Mouse (Mus musculus) cerebellum, adult 2 months (tissue): ENCODE data around the gene Wfdc8. TPM values are rescaled to one million over a fixed set of nuclear protein-coding genes. Genes with fewer than 3 reads are reported as not detected.

Experiments used
- DNase-seq, 2 experiments: peaks; one replicate each; pipeline ENCODE4 v3.0.0; 2021
- H3K27ac ChIP-seq: fragments of 200-500 bp; 2 replicates; pipeline ENCODE4 v1.5.1; 2012; ENCODE audit warnings: low read length, control low read depth, inconsistent platforms; ENCODE audit not compliant: insufficient read depth
- H3K27me3 ChIP-seq: fragments of 200-500 bp; 2 replicates; pipeline ENCODE4 v1.6.1; 2012; ENCODE audit warnings: inconsistent platforms, mild to moderate bottlenecking, low read length, moderate library complexity; ENCODE audit not compliant: control insufficient read depth, insufficient read depth
- H3K4me1 ChIP-seq: fragments of 200-500 bp; 2 replicates; pipeline ENCODE4 v1.6.1; 2011; ENCODE audit warnings: low read length; ENCODE audit not compliant: control insufficient read depth, insufficient read depth
- H3K4me3 ChIP-seq: fragments of 200-500 bp; replicated peaks from 2 replicates; pipeline ENCODE3; 2011; ENCODE audit warnings: mild to moderate bottlenecking, low read depth, low read length, control low read depth; ENCODE audit not compliant: insufficient read depth
- CTCF ChIP-seq: fragments of 200-500 bp; IDR thresholded peaks from 2 replicates; pipeline ENCODE4 v1.5.1; 2011; ENCODE audit warnings: low read depth, mild to moderate bottlenecking, control low read depth, low read length, moderate library complexity, borderline replicate concordance; ENCODE audit not compliant: insufficient read depth
- POLR2A ChIP-seq: fragments of 200-500 bp; IDR thresholded peaks from 2 replicates; pipeline ENCODE4 v1.6.1; 2011; ENCODE audit warnings: low read length, control low read depth, borderline replicate concordance; ENCODE audit not compliant: insufficient read depth
- WGBS: fragments of 180-500 bp; shearing (Covaris S2); methylation state at CpG from one replicate; pipeline ENCODE4 v1.1.7; 2018; 5-methylcytosine and 5-hydroxymethylcytosine counted together
- polyA plus RNA-seq: library from polyadenylated mRNA; depleted of rRNA; stranded (reverse); fragments of >200 nt; gene quantifications from 2 replicates; pipeline ENCODE4 v1.2.3, GENCODE M21; 2012; rRNA removed

Gene Wfdc8
- polyA plus RNA-seq, 1 experiment, result not detected

DNA sequence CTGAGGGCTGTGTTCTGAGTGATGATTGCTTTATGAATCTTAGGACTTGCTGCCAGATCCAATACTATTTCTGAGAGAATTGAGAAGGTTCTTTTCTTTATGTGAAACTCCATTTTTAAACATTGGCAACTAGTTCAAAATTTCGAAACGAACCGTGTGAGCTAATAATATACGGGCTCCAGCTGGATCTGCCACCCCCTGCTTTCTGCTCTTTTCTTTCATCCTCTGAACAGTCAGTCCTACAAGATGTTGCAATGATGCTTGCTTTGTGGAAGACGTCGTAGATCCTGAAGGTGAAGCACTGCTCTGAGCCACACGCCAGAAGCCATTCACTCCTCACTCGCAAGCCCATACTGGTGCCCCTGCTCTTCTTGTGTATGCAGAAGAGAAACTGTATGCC, 55.0 kb downstream of the Wfdc8 start:
- H3K27ac ChIP-seq, result no peak overlapping the region
- TF ChIP-seq POLR2A, result no peak
- TF ChIP-seq CTCF, result no peak
- H3K27me3 ChIP-seq, result peaks cover 3% of the 10 kb centered on the region; the same call in 1 of the 2 replicates
- H3K4me1 ChIP-seq, result no peaks in the 10 kb centered on the region; the same call in 1 of the 2 replicates
- DNase-seq, result no peak
- WGBS, result 79% methylated on average over 8 of the region's 8 CpGs
- no peak overlapping the region for H3K4me3 ChIP-seq

DNA sequence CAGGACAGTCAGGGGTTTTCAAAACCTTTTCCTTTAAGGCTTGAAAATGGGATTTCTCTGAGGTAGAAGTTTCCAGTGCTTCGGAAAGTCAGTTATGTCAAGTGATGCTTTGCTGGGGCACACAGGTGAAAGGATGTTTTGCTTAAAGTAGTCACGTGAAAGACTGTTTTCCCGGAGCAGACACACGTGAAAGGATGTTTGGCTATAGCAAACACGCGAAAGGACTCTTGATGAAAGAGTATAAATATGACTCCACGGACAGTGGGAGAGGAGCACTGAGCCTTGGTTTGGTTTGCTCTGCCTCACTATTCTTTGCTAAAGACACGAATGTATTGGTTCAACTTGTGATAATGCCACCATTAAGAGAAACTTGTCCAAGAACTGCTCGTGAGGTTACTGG, 61.9 kb downstream of the Wfdc8 start:
- 86% methylated on average over 9 of the region's 9 CpGs for WGBS
- Histone ChIP-seq H3K4me1 (no peaks in the 10 kb centered on the region), H3K27ac (no peak overlapping the region), H3K4me3 (no peak overlapping the region), H3K27me3 (no peaks in the 10 kb centered on the region)
- DNase-seq, result no peak
- no peak for TF ChIP-seq CTCF
- no peak for TF ChIP-seq POLR2A

DNA sequence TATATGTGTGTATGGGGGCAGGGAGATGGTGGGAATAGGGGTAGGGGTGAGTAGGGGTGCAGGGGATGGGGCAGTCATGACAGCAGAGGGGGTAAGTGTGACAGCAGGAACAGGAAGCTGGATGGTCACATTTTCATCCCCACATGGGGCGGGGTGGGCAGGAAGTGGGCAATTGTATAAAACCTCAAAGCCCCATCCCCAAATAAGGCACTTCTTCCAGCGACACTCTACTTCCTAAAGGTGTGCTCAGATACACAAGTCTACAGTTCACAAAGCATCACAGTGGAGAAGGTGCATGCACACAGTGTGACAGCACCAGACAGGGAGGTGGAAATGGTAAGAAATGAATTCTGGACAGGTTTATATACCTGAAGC, 62.5 kb downstream of the Wfdc8 start:
- no peak for TF ChIP-seq POLR2A
- TF ChIP-seq CTCF, result no peak
- Histone ChIP-seq H3K4me1 (no peaks in the 10 kb centered on the region), H3K27me3 (no peaks in the 10 kb centered on the region), H3K27ac (no peak overlapping the region), H3K4me3 (no peak overlapping the region)
- DNase-seq, result no peak
- WGBS, result 86% methylated on average over 2 of the region's 2 CpGs

DNA sequence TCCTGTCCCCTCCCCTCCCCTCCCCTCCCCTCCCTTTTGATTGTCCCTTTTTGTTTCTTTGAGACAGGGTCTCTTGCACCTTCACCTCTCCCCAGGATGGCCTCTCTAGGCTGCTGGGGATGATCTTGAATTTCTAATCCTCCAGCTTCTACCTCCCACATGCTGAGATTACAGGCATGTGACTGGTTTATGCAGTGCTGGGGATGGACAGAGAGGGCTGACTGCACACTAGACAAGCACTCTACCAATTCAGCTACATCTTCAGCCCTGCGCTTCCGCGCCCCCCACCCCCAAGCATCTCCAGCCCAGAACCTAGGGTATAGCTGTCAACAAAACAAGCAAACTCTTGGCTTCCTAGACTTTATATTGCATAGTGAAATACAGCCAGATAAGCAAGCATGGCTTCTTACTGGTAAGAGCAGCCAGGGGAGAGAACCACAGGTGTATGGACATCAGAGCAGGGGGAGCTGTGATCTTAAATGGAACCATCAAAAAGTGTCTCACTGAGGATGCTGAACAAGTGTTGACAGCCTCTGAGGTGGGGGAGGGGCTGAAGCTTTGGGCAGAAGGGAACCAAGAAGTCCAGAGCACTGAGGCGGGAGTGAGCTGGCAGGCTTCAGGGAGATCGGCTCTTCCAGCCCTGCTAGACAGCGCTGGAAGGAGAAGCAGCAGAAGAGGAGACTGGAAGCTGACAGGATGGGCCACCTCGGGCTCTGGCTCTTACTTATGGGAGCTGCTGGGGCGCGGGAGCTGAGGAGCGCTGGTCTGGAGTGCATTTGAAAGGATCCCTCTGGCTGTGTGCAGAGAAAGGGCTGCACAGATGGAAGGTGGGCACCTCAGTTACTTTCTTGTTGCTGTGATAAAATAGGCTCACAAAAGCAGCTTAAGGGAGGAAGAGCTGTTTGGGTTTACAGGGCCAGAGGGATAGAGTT, 63.2 kb downstream of the Wfdc8 start:
- no peaks in the 10 kb centered on the region for H3K27me3 ChIP-seq
- H3K4me1 ChIP-seq, result no peaks in the 10 kb centered on the region
- WGBS, result 14% methylated on average over 10 of the region's 10 CpGs
- H3K27ac ChIP-seq, result no peak overlapping the region
- no peak for DNase-seq
- H3K4me3 ChIP-seq, result no peak overlapping the region
- TF ChIP-seq POLR2A (no peak), CTCF (no peak)

DNA sequence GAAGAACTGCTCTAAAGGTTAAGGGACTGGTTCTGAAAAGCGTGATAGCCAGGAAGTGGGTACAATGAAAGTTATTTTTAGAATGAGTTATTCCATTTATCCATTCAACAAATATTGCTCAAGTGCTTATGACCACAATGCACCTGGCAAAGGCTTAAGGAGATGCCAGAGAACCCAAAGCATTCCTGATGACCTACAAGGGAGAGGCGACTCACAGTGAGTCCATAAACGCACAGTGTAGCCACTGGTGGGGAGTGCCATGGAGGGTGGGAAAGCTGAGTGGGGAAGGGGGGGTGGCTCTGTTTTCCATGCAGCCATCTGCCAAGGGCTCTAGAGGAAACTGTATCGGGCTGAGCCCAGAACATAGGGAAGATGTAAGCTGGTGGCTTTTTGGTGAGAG, 64.1 kb downstream of the Wfdc8 start:
- Histone ChIP-seq H3K4me1 (no peaks in the 10 kb centered on the region), H3K27me3 (no peaks in the 10 kb centered on the region), H3K27ac (no peak overlapping the region), H3K4me3 (no peak overlapping the region)
- no peak for DNase-seq
- 41% methylated on average over 4 of the region's 4 CpGs for WGBS
- TF ChIP-seq CTCF (no peak), POLR2A (no peak)

Other genes starting within 250 kb of the Wfdc8 start
- gene Slpi, start 224.5 kb downstream of the Wfdc8 start, polyA plus RNA-seq, result 0.80 TPM in 1 of 2 replicates, not detected in the other
- gene Rbpjl, start 210.5 kb downstream of the Wfdc8 start, polyA plus RNA-seq, result 0.34 and 0.36 TPM in 2 replicates
- 5.5 and 5.9 TPM in 2 replicates for gene Matn4, start 208.5 kb downstream of the Wfdc8 start, polyA plus RNA-seq
- 65.7 and 69.5 TPM in 2 replicates for gene Sdc4, start 169.7 kb downstream of the Wfdc8 start, polyA plus RNA-seq
- 73.7 and 75.4 TPM in 2 replicates for gene Sys1, start 156.7 kb downstream of the Wfdc8 start, polyA plus RNA-seq
- gene Gm20458, start 152.7 kb downstream of the Wfdc8 start, polyA plus RNA-seq, result 16.7 and 21.0 TPM in 2 replicates
- not detected in 2 replicates for gene Trp53tg5, start 139.9 kb downstream of the Wfdc8 start, polyA plus RNA-seq
- gene Dbndd2, start 127.5 kb downstream of the Wfdc8 start, polyA plus RNA-seq, result 428 and 462 TPM in 2 replicates
- gene Pigt, start 116.1 kb downstream of the Wfdc8 start, polyA plus RNA-seq, result 103 and 109 TPM in 2 replicates
- gene Wfdc2, start 51.2 kb downstream of the Wfdc8 start, polyA plus RNA-seq, result 0.87 and 2.1 TPM in 2 replicates
- gene Spint3, start 40.2 kb downstream of the Wfdc8 start, polyA plus RNA-seq, result not detected in 2 replicates
- gene Wfdc6a, start 28.2 kb downstream of the Wfdc8 start, polyA plus RNA-seq, result 0.24 TPM in 1 of 2 replicates, not detected in the other
- not detected in 2 replicates for gene Eppin, start 20.0 kb downstream of the Wfdc8 start, polyA plus RNA-seq
- gene Wfdc6b, start 104 bp downstream of the Wfdc8 start, polyA plus RNA-seq, result 0.11 and 0.20 TPM in 2 replicates
- not detected in 2 replicates for gene Wfdc16, start 25.2 kb upstream of the Wfdc8 start, polyA plus RNA-seq
- gene Wfdc10, start 42.4 kb upstream of the Wfdc8 start, polyA plus RNA-seq, result not detected in 2 replicates
- not detected in 2 replicates for gene Wfdc9, start 43.0 kb upstream of the Wfdc8 start, polyA plus RNA-seq
- gene Wfdc11, start 60.5 kb upstream of the Wfdc8 start, polyA plus RNA-seq, result not detected in 2 replicates
- not detected in 2 replicates for gene Wfdc13, start 71.5 kb upstream of the Wfdc8 start, polyA plus RNA-seq
- not detected in 2 replicates for gene Spint4, start 84.9 kb upstream of the Wfdc8 start, polyA plus RNA-seq
- gene Spint5, start 101.7 kb upstream of the Wfdc8 start, polyA plus RNA-seq, result not detected in 2 replicates
- gene Wfdc3, start 132.3 kb upstream of the Wfdc8 start, polyA plus RNA-seq, result 0.84 and 0.93 TPM in 2 replicates
- gene Dnttip1, start 132.4 kb upstream of the Wfdc8 start, polyA plus RNA-seq, result 43.1 and 44.3 TPM in 2 replicates
- gene Ube2c, start 156.3 kb upstream of the Wfdc8 start, polyA plus RNA-seq, result 0.55 and 1.0 TPM in 2 replicates
- gene Tnnc2, start 166.3 kb upstream of the Wfdc8 start, polyA plus RNA-seq, result 0.57 and 0.62 TPM in 2 replicates
- 70.7 and 70.8 TPM in 2 replicates for gene Snx21, start 172.2 kb upstream of the Wfdc8 start, polyA plus RNA-seq
- 36.5 and 39.3 TPM in 2 replicates for gene Acot8, start 191.3 kb upstream of the Wfdc8 start, polyA plus RNA-seq
- gene Zswim3, start 191.5 kb upstream of the Wfdc8 start, polyA plus RNA-seq, result 7.6 and 8.1 TPM in 2 replicates
- 19.4 and 20.0 TPM in 2 replicates for gene Zswim1, start 209.1 kb upstream of the Wfdc8 start, polyA plus RNA-seq
- gene Spata25, start 214.9 kb upstream of the Wfdc8 start, polyA plus RNA-seq, result 0.25 and 0.30 TPM in 2 replicates
- gene Ctsa, start 219.2 kb upstream of the Wfdc8 start, polyA plus RNA-seq, result 177 and 191 TPM in 2 replicates
- gene Neurl2, start 219.8 kb upstream of the Wfdc8 start, polyA plus RNA-seq, result 6.1 and 6.3 TPM in 2 replicates
- gene Pltp, start 244.1 kb upstream of the Wfdc8 start, polyA plus RNA-seq, result 203 and 218 TPM in 2 replicates